Mouse (Mus musculus) myocyte (in vitro differentiated cells): ENCODE data around the gene Prss30.

ENCODE experiments used
- E2F4 ChIP-seq: IDR thresholded peaks from one replicate; pipeline ENCODE4 v1.6.1; 2011; ENCODE audit warnings: mild to moderate bottlenecking, control low read depth, moderate library complexity; ENCODE audit not compliant: insufficient read depth
- MAX ChIP-seq: IDR thresholded peaks from one replicate; pipeline ENCODE4 v1.6.1; 2011; ENCODE audit warnings: low read depth, mild to moderate bottlenecking, control low read depth
- MYOD1 ChIP-seq, 3 experiments: IDR thresholded peaks; one replicate each; pipeline ENCODE4 v1.6.1; 2011; ENCODE audit warnings: control low read depth in 2 of 3, low read depth in 2 of 3, mild to moderate bottlenecking in 2 of 3, moderate library complexity in 1 of 3; ENCODE audit not compliant: insufficient read length in 2 of 3, control insufficient read depth in 1 of 3
- POLR2A ChIP-seq: IDR thresholded peaks from one replicate; pipeline ENCODE4 v1.6.1; 2011; ENCODE audit warnings: low read depth, mild to moderate bottlenecking, control low read depth, moderate library complexity; ENCODE audit not compliant: insufficient read length
- SRF ChIP-seq: IDR thresholded peaks from one replicate; pipeline ENCODE4 v1.6.1; 2011; ENCODE audit warnings: low read depth; ENCODE audit not compliant: control insufficient read depth, insufficient read length

DNA sequence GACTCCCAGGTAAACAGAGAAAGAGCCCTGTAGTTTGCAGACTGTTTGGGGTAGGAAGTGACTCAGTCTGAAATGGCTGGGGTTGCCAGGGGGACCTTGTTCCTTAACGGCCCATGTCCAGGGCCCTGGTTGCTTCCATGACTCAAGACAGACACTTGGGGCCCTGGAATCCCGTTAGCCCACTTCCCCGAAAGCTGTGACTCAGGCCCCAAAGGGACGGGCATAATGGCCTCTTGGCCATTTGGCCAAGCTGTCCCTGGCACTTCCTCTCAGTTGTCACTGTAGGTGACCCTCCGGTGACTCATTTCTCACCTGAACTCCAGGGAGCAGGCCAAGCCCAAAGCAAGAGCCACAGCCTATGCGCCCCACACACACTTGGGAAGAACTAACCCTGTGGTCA, 18.0 kb upstream of the Prss30 start:
- TF ChIP-seq E2F4, result no peak
- TF ChIP-seq POLR2A, result no peak
- TF ChIP-seq SRF, result no peak
- TF ChIP-seq MAX, result no peak
- no peak for TF ChIP-seq MYOD1 (IDR thresholded peaks at IDR 0.05; ENCODE audit: control insufficient read depth in 1 of 3, insufficient read length in 2 of 3, low read depth in 2 of 3)
